Mouse (Mus musculus) CH12.LX (cell line): Measurements from ENCODE around the gene Myo1d.

Experiments
- CTCF ChIP-seq, 2 experiments: IDR thresholded peaks in 1 of 2; conservative IDR thresholded peaks in 1 of 2; 2 replicates each; pipeline ENCODE4 v1.5.1; 2011 to 2012; ENCODE audit warnings: low read depth in 2 of 2, low read length in 2 of 2, improper control_type of control experiment in 1 of 2, inconsistent platforms in 1 of 2, mild to moderate bottlenecking in 1 of 2, moderate library complexity in 1 of 2
- GABPA ChIP-seq: IDR thresholded peaks from 2 replicates; pipeline ENCODE4 v1.6.1; 2012; ENCODE audit warnings: low read depth, low read length, improper control_type of control experiment, inconsistent platforms; ENCODE audit not compliant: insufficient replicate concordance
- JUN ChIP-seq: IDR thresholded peaks from 2 replicates; pipeline ENCODE4 v1.6.1; 2011; ENCODE audit warnings: low read depth, mild to moderate bottlenecking, low read length, improper control_type of control experiment, moderate library complexity; ENCODE audit not compliant: insufficient read depth
- MAFK ChIP-seq: IDR thresholded peaks from 2 replicates; pipeline ENCODE4 v1.6.1; 2011; ENCODE audit warnings: low read length, improper control_type of control experiment; ENCODE audit not compliant: insufficient replicate concordance
- MYC ChIP-seq: IDR thresholded peaks from 2 replicates; pipeline ENCODE4 v1.6.1; 2011; ENCODE audit warnings: low read depth, mild to moderate bottlenecking, improper control_type of control experiment, low read length
- NRF1 ChIP-seq: IDR thresholded peaks from 2 replicates; pipeline ENCODE4 v1.6.1; 2014; ENCODE audit warnings: low read depth, mild to moderate bottlenecking, inconsistent platforms, low read length, improper control_type of control experiment, moderate library complexity
- SIN3A ChIP-seq: IDR thresholded peaks from 2 replicates; pipeline ENCODE4 v1.6.1; 2012; ENCODE audit warnings: low read length, improper control_type of control experiment, inconsistent platforms

DNA sequence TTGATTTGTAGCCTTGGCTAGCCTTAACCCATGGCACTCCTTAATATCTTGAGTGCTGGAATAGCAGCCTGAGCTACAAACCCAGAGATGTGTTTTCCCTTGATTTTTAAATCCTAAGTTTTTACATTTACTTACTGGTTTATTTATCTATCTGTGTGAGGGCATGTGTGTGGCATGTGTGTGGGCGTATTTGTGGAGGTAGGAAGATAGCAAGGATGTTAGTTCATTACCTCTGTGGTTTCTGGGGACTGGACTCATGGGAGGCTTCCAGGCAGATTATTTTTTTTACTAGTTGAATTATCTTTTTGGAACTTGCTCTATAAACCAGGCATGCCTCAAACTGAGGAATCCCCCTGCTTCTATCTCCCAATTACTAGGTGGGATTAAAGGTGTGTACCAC, 326.6 kb downstream of the Myo1d start:
- TF ChIP-seq CTCF (conservative IDR thresholded peaks at IDR 0.05 in 1 of 2, IDR thresholded peaks at IDR 0.05 in 1 of 2; ENCODE audit: low read depth in 2 of 2, low read length in 2 of 2) (no peak), MYC (no peak), NRF1 (no peak), JUN (no peak), SIN3A (no peak), GABPA (no peak), MAFK (no peak)
